In the genomic region with DNA sequence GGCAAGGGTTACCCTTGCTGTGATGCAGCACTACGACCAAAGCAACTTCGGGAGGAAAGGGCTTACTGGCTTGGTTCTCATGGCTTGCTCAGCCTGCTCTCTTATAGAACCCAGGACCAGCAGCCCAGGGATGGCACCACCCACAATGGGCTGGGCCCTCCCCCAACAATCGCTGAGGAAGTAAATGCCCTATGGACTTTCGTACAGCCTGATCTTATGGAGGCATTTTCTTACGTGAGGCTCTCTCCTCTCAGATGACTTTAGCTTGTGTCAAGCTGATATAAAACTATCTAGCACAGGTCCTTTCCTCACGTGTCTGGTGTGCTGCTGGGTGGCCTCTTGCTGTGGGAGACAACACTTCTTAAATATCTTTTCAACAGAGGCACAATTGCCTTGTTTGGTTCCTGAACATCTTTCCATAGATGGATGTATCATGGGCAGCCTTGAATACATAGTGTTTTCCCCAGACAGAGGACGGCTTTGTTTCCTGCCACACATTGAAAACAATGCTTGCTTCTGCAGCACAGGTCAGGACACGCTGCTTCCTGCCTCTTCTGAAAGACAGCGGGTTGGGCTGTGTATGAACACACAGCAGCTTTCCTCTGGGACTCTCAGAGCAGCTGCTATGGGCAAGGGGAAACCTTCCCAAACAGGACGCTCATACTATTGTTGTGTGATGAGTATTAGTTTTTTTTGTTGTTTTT, we compare ENCODE assay signal across 8 mouse cellular contexts. TPM values are rescaled to one million over a fixed set of nuclear protein-coding genes. Genes with fewer than 3 reads are reported as not detected.
DNase-seq lines count a peak whose midpoint lies in the region; ATAC-seq lines count a peak whose summit lies in the region.

No protein-coding gene starts in this region.

- peak; percentile 9 to 17 for DNase-seq in cerebellum, adult 18-20 months
- no peak for DNase-seq in cerebellum, adult 11 months
- DNase-seq in urinary bladder, postnatal 36 days (ENCODE audit: low spot score in 2 of 2): peak; percentile 18 to 28
- no peak for DNase-seq in urinary bladder, postnatal 4 days (ENCODE audit: low spot score in 2 of 2)
- peak; percentile 41 for DNase-seq in lung, postnatal 10 days
- no peak for DNase-seq in adrenal gland, adult (ENCODE audit: inconsistent age in 2 of 2, low spot score in 1 of 2)
- no peak for DNase-seq in adrenal gland, adult 2 months

- peak; percentile 58; the same call in 1 of the 2 replicates for ATAC-seq in hindbrain, embryonic 16.5 days

- 26% methylated on average over 10 of the region's 10 CpGs for WGBS in hindbrain, embryonic 16.5 days

- H3K4me2 ChIP-seq in hindbrain, embryonic 16.5 days (ENCODE audit: low read length): no peak overlapping the region

- H3K4me1 ChIP-seq in hindbrain, embryonic 16.5 days (ENCODE audit: control insufficient read depth, insufficient read depth, low read depth, low read length): no peaks in the 10 kb centered on the region

- H3K27ac ChIP-seq in hindbrain, embryonic 16.5 days (ENCODE audit: low read depth, low read length): no peak overlapping the region

- H3K9ac ChIP-seq in hindbrain, embryonic 16.5 days (ENCODE audit: low read depth, low read length): no peak overlapping the region

- no peaks in the 10 kb centered on the region for H3K9me3 ChIP-seq in hindbrain, embryonic 16.5 days (ENCODE audit: control insufficient read depth, low read length)

- H3K27me3 ChIP-seq in hindbrain, embryonic 16.5 days (replicated peaks; ENCODE audit: control insufficient read depth, insufficient read depth, low read length): no peaks in the 10 kb centered on the region

- peaks cover 16% of the 10 kb centered on the region for H3K36me3 ChIP-seq in hindbrain, embryonic 16.5 days (ENCODE audit: control insufficient read depth, insufficient read depth, low read length)

- H3K4me3 ChIP-seq in hindbrain, embryonic 16.5 days (ENCODE audit: low read length): no peak overlapping the region

RNA-seq across cellular contexts. Expression of a gene that starts 31.5 kb away (rescaled TPM):
- polyA plus RNA-seq in hindbrain, embryonic 16.5 days (2015; fragmentation: Nextera tagmentation; extraction: Ambion mirVana): 33.8 and 36.1 TPM in 2 replicates
- 10 to 100 TPM; 36.5 to 40.5 TPM for total RNA-seq in adrenal gland, adult 2 months (2021)
- polyA plus RNA-seq in adrenal gland, adult 2 months (2012; rRNA removed): 3.8 and 5.1 TPM in 2 replicates

Comparison
In these comparisons a context has a peak if more than half of its experiments do, and no peak if none do; other contexts are left out.
1. DNase-seq: peak in cerebellum, adult 18-20 months (2 of 2), urinary bladder, postnatal 36 days (2 of 2) and lung, postnatal 10 days (single experiment); none in cerebellum, adult 11 months (single experiment), urinary bladder, postnatal 4 days (0 of 2), adrenal gland, adult (0 of 2) and adrenal gland, adult 2 months (single experiment).